Mouse (Mus musculus): Measurements from ENCODE around the gene Cbfa2t3. TPM values are rescaled to one million over a fixed set of nuclear protein-coding genes. Genes with fewer than 3 reads are reported as not detected.

Cbfa2t3 gene
- polyA plus RNA-seq (2015; fragmentation: Nextera tagmentation; extraction: Ambion mirVana): 20.2 and 20.9 TPM in 2 replicates

GRCm38 (mm10) chr8:122699005-122699492 lies at the start of gene Cbfa2t3:
Gene Cbfa2t3 (minus strand): TSS chr8:122699109.
- no peaks in the 10 kb centered on the region for H3K27me3 ChIP-seq
- H3K4me1 ChIP-seq (replicated peaks): peaks cover 6% of the 10 kb centered on the region; the same call in 1 of the 2 replicates
- H3K9me3 ChIP-seq: no peaks in the 10 kb centered on the region
- H3K27ac ChIP-seq: no peak within 1 kb of the TSS
- H3K4me3 ChIP-seq (replicated peaks): no peak within 1 kb of the TSS
- H3K36me3 ChIP-seq: no peaks in the 10 kb centered on the region
- no peak within 1 kb of the TSS for H3K9ac ChIP-seq (replicated peaks)
- no peak for ATAC-seq
- 60% methylated on average over 13 of the region's 13 CpGs for WGBS
- no peak within 1 kb of the TSS for H3K4me2 ChIP-seq (replicated peaks)

GRCm38 (mm10) chr8:122747825-122748224 lies 48.9 kb upstream of the Cbfa2t3 start:
- H3K4me1 ChIP-seq (replicated peaks): peaks cover 79% of the 10 kb centered on the region
- H3K27ac ChIP-seq: no peak overlapping the region
- H3K27me3 ChIP-seq: no peaks in the 10 kb centered on the region
- H3K9me3 ChIP-seq: no peaks in the 10 kb centered on the region
- ATAC-seq: no peak
- 93% methylated on average over 1 of the region's 1 CpGs for WGBS
- no peak overlapping the region for H3K4me3 ChIP-seq (replicated peaks)
- H3K9ac ChIP-seq (replicated peaks): no peak overlapping the region
- no peaks in the 10 kb centered on the region for H3K36me3 ChIP-seq
- H3K4me2 ChIP-seq (replicated peaks): no peak overlapping the region

- 27% methylated on average over 7 of the region's 7 CpGs for WGBS
- H3K9ac ChIP-seq (replicated peaks): no peak overlapping the region
- H3K4me2 ChIP-seq (replicated peaks): 0 out of 2 replicates have a peak overlapping the region, but pooled peaks have one; percentile 1
- H3K4me3 ChIP-seq (replicated peaks): no peak overlapping the region
- no peaks in the 10 kb centered on the region for H3K27me3 ChIP-seq
- no peaks in the 10 kb centered on the region for H3K9me3 ChIP-seq
- H3K36me3 ChIP-seq: no peaks in the 10 kb centered on the region
- peaks cover 88% of the 10 kb centered on the region for H3K4me1 ChIP-seq (replicated peaks)
- 0 out of 2 replicates have a peak, but pooled peaks have one; percentile 0 for ATAC-seq
- peak overlapping the region; percentile 97 for H3K27ac ChIP-seq
Observed at GRCm38 (mm10) chr8:122746439-122746838, 47.5 kb upstream of the Cbfa2t3 start.

GRCm38 (mm10) chr8:122745750-122746275 lies 46.9 kb upstream of the Cbfa2t3 start:
- peak; percentile 73 for ATAC-seq
- peak overlapping the region; percentile 44; the same call in 1 of the 2 replicates for H3K9ac ChIP-seq (replicated peaks)
- H3K4me3 ChIP-seq (replicated peaks): no peak overlapping the region
- no peaks in the 10 kb centered on the region for H3K36me3 ChIP-seq
- peak overlapping the region; percentile 97 for H3K27ac ChIP-seq
- 6% methylated on average over 16 of the region's 16 CpGs for WGBS
- no peaks in the 10 kb centered on the region for H3K9me3 ChIP-seq
- no peaks in the 10 kb centered on the region for H3K27me3 ChIP-seq
- peak overlapping the region; percentile 41 for H3K4me2 ChIP-seq (replicated peaks)
- peaks cover 86% of the 10 kb centered on the region for H3K4me1 ChIP-seq (replicated peaks)

GRCm38 (mm10) chr8:122745022-122745749 lies 46.3 kb upstream of the Cbfa2t3 start:
- Histone ChIP-seq H3K36me3 (no peaks in the 10 kb centered on the region), H3K9ac (replicated peaks) (peak overlapping the region; percentile 44; the same call in 1 of the 2 replicates), H3K4me3 (replicated peaks) (no peak overlapping the region), H3K9me3 (no peaks in the 10 kb centered on the region), H3K4me2 (replicated peaks) (peak overlapping the region; percentile 41), H3K27ac (peak overlapping the region; percentile 97), H3K4me1 (replicated peaks) (peaks cover 80% of the 10 kb centered on the region), H3K27me3 (no peaks in the 10 kb centered on the region)
- peak; percentile 68 for ATAC-seq
- 21% methylated on average over 17 of the region's 17 CpGs for WGBS

GRCm38 (mm10) chr8:122742471-122742870 lies 43.6 kb upstream of the Cbfa2t3 start:
- Histone ChIP-seq H3K9ac (replicated peaks) (0 out of 2 replicates have a peak overlapping the region, but pooled peaks have one; percentile 23), H3K27ac (peak overlapping the region; percentile 97), H3K4me1 (replicated peaks) (peaks cover 90% of the 10 kb centered on the region), H3K4me2 (replicated peaks) (peak overlapping the region; percentile 34), H3K36me3 (no peaks in the 10 kb centered on the region), H3K9me3 (no peaks in the 10 kb centered on the region), H3K27me3 (peaks cover 2% of the 10 kb centered on the region; the same call in 1 of the 2 replicates), H3K4me3 (replicated peaks) (no peak overlapping the region)
- peak; percentile 12; the same call in 1 of the 2 replicates for ATAC-seq
- 7% methylated on average over 19 of the region's 19 CpGs for WGBS

GRCm38 (mm10) chr8:122739102-122739725 lies 40.3 kb upstream of the Cbfa2t3 start:
- Histone ChIP-seq H3K4me1 (replicated peaks) (peaks cover 82% of the 10 kb centered on the region), H3K36me3 (no peaks in the 10 kb centered on the region), H3K4me2 (replicated peaks) (no peak overlapping the region), H3K27ac (peak overlapping the region; percentile 42), H3K4me3 (replicated peaks) (no peak overlapping the region), H3K9me3 (no peaks in the 10 kb centered on the region), H3K9ac (replicated peaks) (no peak overlapping the region), H3K27me3 (peaks cover 3% of the 10 kb centered on the region; the same call in 1 of the 2 replicates)
- 19% methylated on average over 11 of the region's 11 CpGs for WGBS
- peak; percentile 7; the same call in 1 of the 2 replicates for ATAC-seq

GRCm38 (mm10) chr8:122737886-122738285 lies 39.0 kb upstream of the Cbfa2t3 start:
- no peak for ATAC-seq
- H3K9me3 ChIP-seq: no peaks in the 10 kb centered on the region
- peak overlapping the region; percentile 51 for H3K27ac ChIP-seq
- H3K36me3 ChIP-seq: no peaks in the 10 kb centered on the region
- H3K9ac ChIP-seq (replicated peaks): no peak overlapping the region
- peaks cover 76% of the 10 kb centered on the region for H3K4me1 ChIP-seq (replicated peaks)
- WGBS: 64% methylated on average over 6 of the region's 6 CpGs
- no peak overlapping the region for H3K4me3 ChIP-seq (replicated peaks)
- H3K27me3 ChIP-seq: peaks cover 3% of the 10 kb centered on the region
- no peak overlapping the region for H3K4me2 ChIP-seq (replicated peaks)

GRCm38 (mm10) chr8:122737071-122737470 lies 38.2 kb upstream of the Cbfa2t3 start:
- H3K9ac ChIP-seq (replicated peaks): no peak overlapping the region
- H3K4me3 ChIP-seq (replicated peaks): no peak overlapping the region
- no peak overlapping the region for H3K4me2 ChIP-seq (replicated peaks)
- WGBS: 42% methylated on average over 4 of the region's 4 CpGs
- ATAC-seq: no peak
- no peak overlapping the region for H3K27ac ChIP-seq
- no peaks in the 10 kb centered on the region for H3K36me3 ChIP-seq
- H3K4me1 ChIP-seq (replicated peaks): peaks cover 68% of the 10 kb centered on the region
- peaks cover 3% of the 10 kb centered on the region for H3K27me3 ChIP-seq
- no peaks in the 10 kb centered on the region for H3K9me3 ChIP-seq

- Histone ChIP-seq H3K27me3 (peaks cover 3% of the 10 kb centered on the region), H3K4me1 (replicated peaks) (peaks cover 63% of the 10 kb centered on the region), H3K27ac (peak overlapping the region; percentile 70), H3K36me3 (no peaks in the 10 kb centered on the region), H3K4me3 (replicated peaks) (no peak overlapping the region), H3K9me3 (no peaks in the 10 kb centered on the region), H3K9ac (replicated peaks) (no peak overlapping the region), H3K4me2 (replicated peaks) (no peak overlapping the region)
- 91% methylated on average over 11 of the region's 11 CpGs for WGBS
- no peak for ATAC-seq
Observed at GRCm38 (mm10) chr8:122736623-122737022, 37.7 kb upstream of the Cbfa2t3 start.

GRCm38 (mm10) chr8:122735542-122736473 lies 36.9 kb upstream of the Cbfa2t3 start:
- no peak overlapping the region; the same call in 1 of the 2 replicates for H3K9ac ChIP-seq (replicated peaks)

More at GRCm38 (mm10) chr8:122735542-122736473, 36.9 kb upstream of the Cbfa2t3 start:
- H3K9me3 ChIP-seq: no peaks in the 10 kb centered on the region
- ATAC-seq: no peak
- H3K4me1 ChIP-seq (replicated peaks): peaks cover 58% of the 10 kb centered on the region
- no peak overlapping the region for H3K4me2 ChIP-seq (replicated peaks)
- WGBS: 61% methylated on average over 19 of the region's 19 CpGs
- H3K27ac ChIP-seq: peak overlapping the region; percentile 70
- no peak overlapping the region for H3K4me3 ChIP-seq (replicated peaks)
- no peaks in the 10 kb centered on the region for H3K36me3 ChIP-seq
- peaks cover 3% of the 10 kb centered on the region for H3K27me3 ChIP-seq
